Mouse (Mus musculus) ovary, postnatal 36 days (tissue): ENCODE data around the gene Gusb.

ENCODE experiments used
- DNase-seq: peaks from one replicate; pipeline ENCODE4 v3.0.0; 2022; ENCODE audit warnings: low spot score, mixed read lengths

The Gusb gene

DNA sequence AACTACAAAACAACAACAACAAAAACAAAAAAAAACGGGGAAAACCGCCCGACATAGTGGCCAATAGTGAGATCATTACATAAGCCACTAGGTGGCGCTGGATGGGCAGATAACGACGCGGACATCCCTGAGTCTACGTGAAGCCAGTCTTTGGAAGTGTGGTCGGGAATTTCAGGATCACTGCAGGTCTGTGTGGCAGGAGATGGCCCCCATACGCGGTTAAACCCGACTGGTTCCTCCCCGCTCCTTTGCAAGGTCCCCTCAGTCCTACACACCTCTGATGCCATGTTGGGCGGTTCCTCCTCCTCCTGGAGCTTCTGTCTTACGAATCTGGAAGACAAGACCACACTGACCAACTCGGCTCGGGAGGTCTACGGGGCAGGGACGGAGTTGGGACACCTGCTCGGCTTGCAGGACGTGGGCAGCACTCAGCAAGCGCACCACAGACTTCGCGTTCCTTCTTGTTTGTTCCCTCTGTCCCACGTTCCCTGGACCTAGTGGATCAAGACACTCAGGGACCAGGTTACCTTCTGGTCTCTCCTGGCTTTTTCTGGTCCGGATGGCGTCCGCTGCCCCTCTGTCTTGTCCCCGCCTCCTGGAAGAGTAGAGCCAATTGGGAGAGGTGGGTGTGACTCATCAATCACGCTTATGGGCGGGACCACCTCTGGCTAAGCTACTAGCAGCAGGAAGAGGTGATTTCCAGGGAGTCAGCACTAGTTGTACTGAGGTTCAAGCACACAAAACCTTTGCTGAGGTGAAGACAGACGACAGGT is 21.1 kb upstream of the Gusb start:
- peak; percentile 83 for DNase-seq

GRCm38 (mm10) chr5:130023067-130023766 is 20.4 kb upstream of the Gusb start:
- no peak for DNase-seq

DNA sequence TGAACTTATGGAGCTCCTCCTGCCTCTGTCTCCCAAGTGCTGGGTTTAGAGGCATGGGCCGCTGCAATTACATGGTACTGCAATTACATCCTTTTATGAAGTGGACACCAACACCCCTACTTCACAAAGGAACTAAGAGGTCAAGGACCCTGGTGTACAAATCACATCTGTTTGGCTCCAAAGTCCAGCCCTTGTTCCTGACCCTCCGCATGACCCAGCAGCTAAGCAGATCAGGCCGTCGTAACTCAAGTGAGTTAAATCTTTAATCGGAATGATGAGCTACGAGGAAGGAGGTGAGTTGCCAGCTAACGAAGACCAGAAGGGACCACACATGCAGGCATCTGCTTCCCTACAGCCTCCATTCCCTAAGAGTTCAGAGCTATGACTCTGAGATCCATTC is 19.5 kb upstream of the Gusb start:
- DNase-seq, result no peak

GRCm38 (mm10) chr5:130021361-130021966 is 18.6 kb upstream of the Gusb start:
- DNase-seq, result no peak

DNA sequence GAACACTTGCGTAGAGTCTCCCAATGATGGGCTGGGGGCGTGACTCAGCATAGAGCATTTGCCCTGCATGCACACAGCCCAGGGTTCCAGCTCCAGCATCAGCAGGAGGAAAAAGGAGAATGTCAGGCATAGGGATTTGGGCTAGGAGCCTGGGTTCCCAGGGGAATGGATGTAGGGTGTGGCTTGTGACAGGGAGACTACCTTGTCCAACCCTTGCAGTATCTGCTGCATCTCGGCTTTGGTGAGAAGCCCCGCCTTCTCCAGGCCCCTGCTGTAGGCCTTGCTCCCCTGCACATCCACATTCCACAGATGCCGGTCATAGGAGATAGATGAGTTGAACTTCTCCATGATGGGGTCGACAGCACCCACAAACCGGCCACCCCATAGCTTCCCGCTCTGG is 16.6 kb upstream of the Gusb start:
- no peak for DNase-seq

GRCm38 (mm10) chr5:130015104-130015503 is 12.3 kb upstream of the Gusb start:
- DNase-seq, result no peak

- DNase-seq, result no peak
These were observed 8.1 kb upstream of the Gusb start for GRCm38 (mm10) chr5:130010961-130011360.

- DNase-seq, result no peak
These were observed 6.9 kb upstream of the Gusb start for GRCm38 (mm10) chr5:130009784-130010183.

DNA sequence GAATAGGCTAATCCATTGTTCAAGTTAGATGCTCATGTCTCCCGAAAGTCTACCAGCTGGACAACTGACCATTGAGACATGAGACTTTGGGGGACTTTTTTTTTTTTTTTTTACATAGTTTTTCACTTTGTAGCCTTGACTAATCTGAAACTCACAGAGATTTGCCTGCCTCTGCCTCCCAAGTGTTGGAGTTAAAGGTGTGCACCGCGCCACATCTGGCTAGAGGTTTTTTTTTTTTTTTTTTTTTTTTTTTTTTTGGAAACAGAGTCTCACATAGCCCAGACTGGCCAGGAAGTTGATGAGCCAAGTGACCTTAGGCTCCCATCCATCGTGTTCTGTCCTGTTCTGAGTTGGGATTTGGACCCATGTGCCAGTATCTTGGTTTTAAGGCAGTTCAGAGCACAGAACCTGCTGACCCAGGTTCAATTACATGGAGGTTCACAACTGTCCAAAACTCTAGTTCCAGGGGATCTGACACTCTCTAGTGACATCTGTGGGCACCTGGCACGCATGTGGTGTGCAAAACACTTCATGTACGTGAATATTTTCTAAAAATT is 5.3 kb upstream of the Gusb start:
- DNase-seq, result no peak

DNA sequence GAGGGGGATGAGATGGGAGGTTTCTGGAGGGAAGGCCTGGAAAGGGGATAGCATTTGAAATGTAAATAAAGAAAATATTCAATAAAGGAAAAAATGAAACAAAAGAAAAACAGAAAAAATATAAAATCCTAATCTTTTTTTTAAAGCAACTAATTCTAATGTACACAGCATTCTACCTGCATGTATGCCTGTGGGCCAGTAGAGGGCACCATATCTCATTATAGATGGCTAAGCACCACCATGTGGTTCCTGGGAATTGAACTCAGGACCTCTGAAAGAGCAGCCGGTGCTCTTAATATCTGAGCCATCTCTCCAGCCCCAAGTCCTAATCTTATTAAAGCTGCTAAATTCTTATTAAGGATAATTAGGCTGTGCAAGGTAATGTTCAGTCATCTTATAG is 4.5 kb upstream of the Gusb start:
- no peak for DNase-seq

GRCm38 (mm10) chr5:130003229-130003628 is 380 bp upstream of the Gusb start:
- DNase-seq, result no peak

DNA sequence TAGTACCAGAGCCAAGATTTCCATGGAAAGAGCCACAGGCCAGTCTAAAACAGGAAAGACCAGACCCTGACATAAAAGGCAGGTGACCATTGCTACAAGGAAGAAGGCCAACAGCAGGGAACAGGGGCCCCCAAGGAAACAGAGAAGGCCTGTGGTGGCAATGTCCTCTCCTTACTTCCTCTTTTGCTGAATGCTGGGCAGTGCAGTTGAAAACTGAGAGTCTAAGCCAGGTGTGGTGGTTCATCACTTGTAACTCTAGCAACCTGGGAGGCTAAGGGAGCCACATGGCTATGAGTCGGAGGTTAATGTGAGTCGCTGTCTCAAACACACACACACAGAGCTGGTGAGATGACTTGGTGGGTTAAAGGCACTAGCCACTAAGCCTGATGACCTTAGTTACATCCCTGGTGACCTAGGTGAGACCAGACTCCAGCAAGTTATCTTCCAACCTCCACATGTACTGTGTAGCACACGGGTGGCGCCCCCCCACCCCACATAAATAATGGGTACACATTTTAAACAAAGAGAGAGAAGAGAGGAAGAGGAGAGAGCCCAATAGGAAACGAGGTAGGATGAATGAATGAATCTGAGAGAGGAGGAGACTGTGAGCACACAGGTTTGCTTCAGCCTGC is 1.4 kb downstream of the Gusb start:
- no peak for DNase-seq

DNA sequence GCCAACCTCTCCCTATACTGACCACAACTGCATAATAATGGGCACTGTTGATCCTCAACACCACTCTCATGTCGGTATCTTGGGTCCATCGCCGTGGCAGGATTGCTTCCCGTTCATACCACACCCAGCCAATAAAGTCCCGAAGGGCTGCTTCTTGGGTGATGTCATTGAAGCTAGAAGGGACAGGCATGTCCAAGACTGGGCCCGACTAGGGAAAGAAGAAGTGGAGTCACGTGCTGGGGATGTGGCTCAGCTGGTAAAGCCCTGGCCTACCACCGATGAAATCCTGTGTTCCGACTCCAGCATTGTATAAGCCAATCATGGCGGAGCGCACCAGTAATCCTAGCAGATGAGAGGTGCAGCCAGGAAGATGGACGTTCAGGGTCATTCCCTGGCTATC is 2.1 kb downstream of the Gusb start:
- DNase-seq, result no peak

DNA sequence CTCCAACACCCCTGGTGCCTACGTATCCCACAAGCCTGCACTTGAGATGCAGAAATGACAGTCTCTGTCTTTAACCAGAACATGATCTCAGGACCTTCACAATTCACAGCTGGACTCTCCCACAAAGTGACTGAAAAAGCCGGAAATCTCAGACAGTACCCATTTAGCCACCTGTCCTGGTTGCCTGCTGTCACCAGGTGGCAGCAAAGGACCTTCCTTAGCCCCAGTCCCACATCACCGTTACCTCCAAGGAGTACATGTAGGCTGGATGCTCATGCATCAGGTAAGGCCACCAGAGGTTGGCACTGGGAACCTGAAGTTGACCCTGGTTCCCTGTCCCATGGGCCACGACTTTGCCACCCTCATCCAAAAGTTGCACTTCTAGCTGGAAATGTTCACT is 3.8 kb downstream of the Gusb start:
- DNase-seq, result peak; percentile 50

- no peak for DNase-seq
These were observed 5.1 kb downstream of the Gusb start for GRCm38 (mm10) chr5:129997700-129998099.

DNA sequence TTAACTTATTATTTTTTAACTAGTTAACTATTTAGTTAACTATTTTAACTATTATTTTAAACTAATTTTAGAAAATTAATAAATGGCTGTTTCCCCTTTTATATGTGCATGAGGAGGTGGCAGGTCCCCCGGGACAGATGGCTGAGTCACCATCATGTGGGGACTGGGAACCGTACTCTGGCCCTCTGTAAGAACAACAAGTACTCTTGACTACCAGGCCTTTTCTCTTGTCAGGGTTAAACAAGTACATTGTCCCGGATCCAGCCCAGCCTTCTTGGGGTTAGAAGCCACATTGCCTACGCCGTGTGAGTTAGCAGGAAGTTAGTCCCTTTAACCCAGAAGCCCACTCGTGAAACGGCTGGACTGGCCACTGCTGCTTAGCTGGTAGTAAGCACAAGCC is 7.9 kb downstream of the Gusb start:
- no peak for DNase-seq

DNA sequence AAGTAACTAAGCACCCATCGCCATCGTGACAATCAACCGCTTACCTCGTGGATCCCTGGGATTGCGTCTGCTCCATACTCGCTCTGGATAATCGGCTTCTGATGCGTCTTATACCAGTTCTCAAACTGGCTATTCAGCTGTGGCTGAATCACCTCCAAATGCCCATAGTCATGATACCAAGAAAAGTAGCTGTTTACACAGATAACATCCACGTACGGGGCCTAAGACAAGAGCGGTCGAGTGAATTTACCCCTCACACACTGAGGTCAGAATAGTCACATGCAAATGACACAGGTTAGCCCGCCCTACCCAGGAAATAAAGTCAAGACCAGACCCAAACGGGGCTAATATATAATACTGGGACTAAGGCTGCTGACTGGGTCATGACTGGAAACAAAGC is 9.5 kb downstream of the Gusb start:
- no peak for DNase-seq

GRCm38 (mm10) chr5:129991898-129992297 is 11.0 kb downstream of the Gusb start:
- DNase-seq, result no peak

- DNase-seq, result peak; percentile 28
These were observed 13.5 kb downstream of the Gusb start for GRCm38 (mm10) chr5:129989376-129989775.

DNA sequence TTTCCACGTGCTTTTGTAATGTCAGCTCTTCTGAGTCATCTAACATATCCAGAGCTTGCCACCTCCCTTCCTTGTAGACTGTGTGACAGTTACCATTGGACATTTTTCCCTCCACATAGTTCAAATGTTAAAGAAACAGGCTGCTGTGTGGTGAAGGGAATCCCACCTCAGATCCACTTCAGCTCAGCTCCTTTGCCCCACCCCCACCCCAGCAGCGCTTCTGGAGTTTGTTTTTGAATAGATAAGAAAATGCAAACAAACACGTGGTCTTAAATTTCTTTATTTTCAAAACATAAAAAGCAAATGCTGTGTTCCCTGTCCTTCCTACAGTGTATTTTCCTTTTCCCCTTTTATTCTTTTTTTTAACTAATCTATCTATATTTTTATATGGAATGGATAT is 22.6 kb downstream of the Gusb start:
- DNase-seq, result no peak

DNA sequence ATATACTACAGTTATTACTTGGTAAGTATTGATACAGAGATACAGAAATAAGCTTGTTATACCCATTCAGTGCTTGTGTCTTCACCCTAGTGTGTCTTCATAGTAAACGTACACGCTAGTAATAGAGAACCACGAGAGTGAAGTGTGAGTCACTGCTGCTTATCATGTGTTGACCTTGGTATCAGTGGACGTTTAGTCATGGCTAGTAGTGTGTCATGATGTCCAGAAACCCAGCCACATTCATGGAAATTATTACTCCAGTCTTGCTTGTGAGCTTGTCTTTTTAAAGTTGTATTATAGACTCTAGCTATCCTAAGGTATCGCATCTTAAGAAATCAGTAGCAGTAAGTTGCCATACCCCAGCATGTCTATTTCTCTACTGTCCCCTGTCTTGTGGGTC is 24.2 kb downstream of the Gusb start:
- no peak for DNase-seq

DNA sequence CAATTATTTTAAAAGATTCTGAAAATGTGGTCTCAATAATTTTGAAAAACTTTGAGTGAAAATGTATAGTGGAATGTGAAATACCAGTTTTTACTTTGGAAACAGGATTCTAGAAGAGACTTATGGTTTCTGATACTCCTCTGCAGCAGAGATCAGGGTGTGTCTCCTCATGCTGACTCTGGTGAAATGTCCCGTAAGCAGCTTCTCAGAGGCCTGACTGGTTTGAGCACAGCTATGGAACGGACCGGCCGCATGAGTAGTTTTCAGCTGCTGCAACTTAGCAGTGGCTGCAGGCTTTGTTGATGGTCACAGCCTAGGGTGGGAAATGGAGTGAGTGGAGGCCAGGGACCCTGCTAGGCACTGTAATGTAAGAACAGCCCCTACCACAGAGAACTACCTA is 25.1 kb downstream of the Gusb start:
- no peak for DNase-seq
